ENCODE assay signal across 8 mouse cellular contexts in the genomic region with DNA sequence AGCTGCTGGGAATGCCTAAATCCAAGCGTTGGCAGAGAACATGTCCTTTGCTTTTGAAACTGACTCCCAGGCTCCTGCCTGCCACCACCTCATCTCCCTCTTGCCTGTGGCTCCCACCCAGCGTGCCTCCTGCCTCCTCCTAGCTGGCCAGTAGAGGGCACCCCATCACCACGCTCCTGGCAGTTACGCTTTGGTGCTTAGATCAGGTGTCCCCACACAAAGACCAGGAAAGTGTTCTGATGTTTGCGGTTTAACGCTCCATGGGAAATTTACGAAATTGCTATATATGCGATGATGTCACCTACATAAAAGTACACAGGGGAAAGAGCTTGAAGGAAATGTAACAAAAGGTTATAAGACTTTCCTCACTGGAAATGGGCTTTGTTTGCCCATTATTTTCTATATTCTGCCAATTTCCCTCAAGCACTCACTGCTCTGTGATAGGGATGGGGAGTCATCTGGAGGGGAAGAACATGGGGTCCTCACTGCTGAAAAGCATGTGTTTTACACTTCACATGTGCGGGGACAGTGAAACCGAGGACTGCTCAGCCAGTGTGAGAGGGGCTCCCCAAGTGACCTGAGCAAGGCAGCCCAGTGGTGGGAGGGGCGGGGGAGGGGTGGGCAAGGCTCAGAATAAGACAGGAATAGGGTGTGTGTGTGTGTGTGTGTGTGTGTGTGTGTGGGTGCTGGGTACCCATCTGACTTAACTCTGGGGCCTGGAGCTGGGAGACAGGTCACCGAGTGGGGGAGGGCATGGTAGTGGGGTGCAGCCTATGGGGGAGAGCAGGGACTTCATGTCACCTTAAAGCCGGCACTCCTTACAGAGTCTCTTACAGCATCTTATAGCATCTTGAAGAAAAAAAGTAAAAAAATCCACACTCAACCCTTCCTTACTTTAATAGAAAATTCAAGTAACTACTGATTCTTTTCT.
DNase-seq lines count a peak whose midpoint lies in the region; ATAC-seq lines count a peak whose summit lies in the region.

No protein-coding gene starts in this region.

- no peaks in the 10 kb centered on the region for H3K9me3 ChIP-seq in hindbrain, embryonic 14.5 days (ENCODE audit: control insufficient read depth, low read length)

- peaks cover 8% of the 10 kb centered on the region; the same call in 1 of the 2 replicates for H3K4me1 ChIP-seq in hindbrain, embryonic 14.5 days (replicated peaks; ENCODE audit: control insufficient read depth, insufficient read depth, low read length)

- H3K27me3 ChIP-seq in hindbrain, embryonic 14.5 days (ENCODE audit: control insufficient read depth, insufficient read depth, low read length), result no peaks in the 10 kb centered on the region

- peak overlapping the region; percentile 39 for H3K9ac ChIP-seq in hindbrain, embryonic 14.5 days

- H3K4me2 ChIP-seq in hindbrain, embryonic 14.5 days (replicated peaks), result no peak overlapping the region

- peak; percentile 79 for ATAC-seq in hindbrain, embryonic 14.5 days (ENCODE audit: low FRiP score)

- 27% methylated on average over 13 of the region's 13 CpGs for WGBS in hindbrain, embryonic 14.5 days

- H3K4me3 ChIP-seq in hindbrain, embryonic 14.5 days (replicated peaks; ENCODE audit: low read length), result no peak overlapping the region

- peaks cover 69% of the 10 kb centered on the region for H3K36me3 ChIP-seq in hindbrain, embryonic 14.5 days (replicated peaks; ENCODE audit: control insufficient read depth, insufficient read depth)

- H3K27ac ChIP-seq in hindbrain, embryonic 14.5 days, result peak overlapping the region; percentile 82

- peak; percentile 90 for DNase-seq in NIH3T3 (ENCODE audit: low read depth)
- DNase-seq in cerebellum, adult 9-10 months, result peak; percentile 92
- DNase-seq in frontal cortex, adult 2 months (ENCODE audit: extremely low spot score in 1 of 2, low spot score in 1 of 2), result peak; percentile 72 to 93
- DNase-seq in hindbrain, embryonic 14.5 days (ENCODE audit: low spot score), result peak; percentile 90
- DNase-seq in layer of hippocampus, postnatal 14 days (ENCODE audit: low spot score in 2 of 2), result peak; percentile 87 to 91
- DNase-seq in lung, postnatal 10 days, result peak; percentile 90
- peak; percentile 57 for DNase-seq in retina, adult 2 months (ENCODE audit: low read depth, low spot score)
- peak; percentile 96 for DNase-seq in thymus, postnatal 14 days
